Mouse (Mus musculus): ENCODE data around the gene Ccdc6. TPM values are rescaled to one million over a fixed set of nuclear protein-coding genes. Genes with fewer than 3 reads are reported as not detected.

Gene Ccdc6
- polyA plus RNA-seq, 1 experiment from 2014 or later, result 30.1 TPM

DNA sequence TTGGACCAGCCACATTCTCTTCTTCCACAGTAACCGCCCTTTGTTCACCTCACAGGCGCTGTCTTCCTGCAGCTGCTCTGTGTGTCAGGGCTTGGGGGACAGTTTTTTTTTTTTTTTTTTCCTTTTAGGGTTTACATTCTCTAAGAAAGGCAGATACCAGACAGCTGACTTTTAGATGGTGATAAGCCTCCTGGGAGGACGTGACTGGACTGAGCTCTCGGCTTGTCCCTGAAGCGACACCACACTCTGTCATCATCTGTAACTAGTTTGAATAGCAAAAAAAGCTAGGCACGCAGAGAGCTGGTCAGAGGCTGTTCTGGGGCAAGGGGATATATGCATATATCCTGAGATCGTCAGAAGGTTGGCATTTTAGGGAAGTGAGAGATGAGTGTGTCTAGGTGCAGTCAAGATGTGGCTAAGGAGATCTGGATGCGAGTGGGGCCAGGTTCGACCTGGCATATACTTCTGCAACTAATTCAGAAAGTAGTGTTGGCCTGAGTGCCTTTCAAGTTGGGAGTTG lies 23.0 kb downstream of the Ccdc6 start:
- Histone ChIP-seq H3K27ac (peak overlapping the region; percentile 11), H3K4me2 (replicated peaks) (0 out of 2 replicates have a peak overlapping the region, but pooled peaks have one; percentile 4), H3K9ac (peak overlapping the region; percentile 37; the same call in 1 of the 2 replicates), H3K4me3 (replicated peaks; ENCODE audit: low read length) (no peak overlapping the region), H3K36me3 (replicated peaks; ENCODE audit: control insufficient read depth, insufficient read depth) (no peaks in the 10 kb centered on the region), H3K27me3 (ENCODE audit: control insufficient read depth, insufficient read depth, low read length) (no peaks in the 10 kb centered on the region), H3K9me3 (ENCODE audit: control insufficient read depth, low read length) (no peaks in the 10 kb centered on the region), H3K4me1 (replicated peaks; ENCODE audit: control insufficient read depth, insufficient read depth, low read length) (peaks cover 39% of the 10 kb centered on the region)
- DNase-seq (ENCODE audit: low spot score) (no peak), ATAC-seq (ENCODE audit: low FRiP score) (no peak)
- 29% methylated on average over 9 of the region's 9 CpGs for WGBS

DNA sequence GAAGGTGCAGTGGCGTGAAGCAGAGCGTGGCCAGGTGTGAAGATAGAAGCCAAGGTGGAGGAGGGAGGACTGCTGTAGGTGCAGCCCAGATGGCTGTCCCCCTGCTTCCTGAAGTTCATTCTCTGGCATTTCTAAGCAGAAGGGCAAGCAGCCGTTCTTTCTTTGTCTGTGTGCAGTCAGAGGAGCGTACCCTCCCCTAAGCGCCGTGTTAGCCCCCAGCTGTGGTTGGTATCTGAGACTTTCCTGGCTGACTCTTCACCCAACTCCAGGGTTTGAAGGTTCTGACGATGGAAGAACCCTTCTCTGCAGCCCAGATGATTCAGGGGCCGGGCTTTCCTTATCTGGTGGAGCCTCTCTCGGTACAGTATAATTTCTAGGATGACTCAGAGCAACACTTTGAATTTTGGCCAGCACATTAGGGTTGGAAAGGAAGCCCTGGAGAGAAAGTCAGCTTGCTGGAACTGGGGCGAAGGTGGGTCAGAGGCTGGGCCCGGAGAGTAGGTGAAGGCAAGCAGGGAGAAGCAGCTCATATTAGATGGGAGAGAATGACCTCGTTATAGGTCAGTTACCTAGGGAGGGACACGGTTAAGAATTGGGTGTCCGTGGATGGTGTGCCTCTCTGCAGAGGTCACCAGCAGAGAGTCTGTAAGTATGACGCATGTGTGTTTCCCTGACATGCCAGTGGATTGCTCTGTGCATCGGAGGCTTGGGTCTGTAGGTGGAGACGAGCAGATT lies 23.9 kb downstream of the Ccdc6 start:
- Histone ChIP-seq H3K4me1 (replicated peaks; ENCODE audit: control insufficient read depth, insufficient read depth, low read length) (peaks cover 39% of the 10 kb centered on the region), H3K9ac (peak overlapping the region; percentile 18; the same call in 1 of the 2 replicates), H3K36me3 (replicated peaks; ENCODE audit: control insufficient read depth, insufficient read depth) (no peaks in the 10 kb centered on the region), H3K27me3 (ENCODE audit: control insufficient read depth, insufficient read depth, low read length) (no peaks in the 10 kb centered on the region), H3K9me3 (ENCODE audit: control insufficient read depth, low read length) (no peaks in the 10 kb centered on the region), H3K4me2 (replicated peaks) (no peak overlapping the region), H3K4me3 (replicated peaks; ENCODE audit: low read length) (no peak overlapping the region), H3K27ac (peak overlapping the region; percentile 11)
- DNase-seq (ENCODE audit: low spot score) (no peak), ATAC-seq (ENCODE audit: low FRiP score) (peak; percentile 41)
- 50% methylated on average over 17 of the region's 17 CpGs for WGBS

DNA sequence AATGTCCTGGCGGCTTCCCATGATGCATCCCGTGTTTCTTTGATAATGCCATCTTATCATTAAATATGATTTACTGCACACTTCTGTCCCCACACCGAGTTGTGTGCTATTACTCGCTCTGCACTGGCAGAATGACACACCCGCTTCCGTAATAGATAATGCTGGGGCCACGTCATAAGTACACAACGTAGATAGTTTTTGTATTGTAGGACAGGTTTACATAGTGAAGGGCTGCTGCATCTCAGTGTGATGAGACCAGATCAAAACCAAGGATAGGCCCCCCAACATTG lies 24.4 kb downstream of the Ccdc6 start:
- peaks cover 39% of the 10 kb centered on the region for H3K4me1 ChIP-seq (replicated peaks; ENCODE audit: control insufficient read depth, insufficient read depth, low read length)
- ATAC-seq (ENCODE audit: low FRiP score), result no peak
- WGBS, result 75% methylated on average over 8 of the region's 8 CpGs
- H3K9me3 ChIP-seq (ENCODE audit: control insufficient read depth, low read length), result no peaks in the 10 kb centered on the region
- H3K4me3 ChIP-seq (replicated peaks; ENCODE audit: low read length), result no peak overlapping the region
- no peaks in the 10 kb centered on the region for H3K36me3 ChIP-seq (replicated peaks; ENCODE audit: control insufficient read depth, insufficient read depth)
- no peak for DNase-seq (ENCODE audit: low spot score)
- H3K4me2 ChIP-seq (replicated peaks), result no peak overlapping the region
- peak overlapping the region; percentile 3 for H3K27ac ChIP-seq
- no peaks in the 10 kb centered on the region for H3K27me3 ChIP-seq (ENCODE audit: control insufficient read depth, insufficient read depth, low read length)
- H3K9ac ChIP-seq, result no peak overlapping the region

DNA sequence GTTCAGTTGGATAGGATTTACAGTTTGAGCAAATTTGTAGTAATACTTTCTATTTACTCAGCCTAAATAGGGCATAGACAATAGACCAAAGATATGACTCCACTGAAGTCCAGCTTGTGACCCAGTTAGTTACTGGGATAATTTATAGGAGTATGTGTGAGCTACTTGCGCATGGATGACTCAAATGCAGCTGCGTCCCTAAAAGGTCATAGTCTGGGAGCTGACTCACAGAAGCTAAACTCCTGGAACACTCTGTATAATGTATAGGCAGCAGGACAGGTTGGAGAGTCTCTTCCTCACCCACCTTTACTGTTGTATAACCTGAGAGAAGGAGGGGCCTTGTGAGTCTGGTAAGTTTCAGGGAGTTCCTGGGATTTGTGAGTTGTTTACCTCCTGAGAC lies 26.5 kb downstream of the Ccdc6 start:
- no peak for ATAC-seq (ENCODE audit: low FRiP score)
- H3K36me3 ChIP-seq (replicated peaks; ENCODE audit: control insufficient read depth, insufficient read depth), result no peaks in the 10 kb centered on the region
- peaks cover 35% of the 10 kb centered on the region for H3K4me1 ChIP-seq (replicated peaks; ENCODE audit: control insufficient read depth, insufficient read depth, low read length)
- H3K9me3 ChIP-seq (ENCODE audit: control insufficient read depth, low read length), result no peaks in the 10 kb centered on the region
- no peak overlapping the region for H3K4me3 ChIP-seq (replicated peaks; ENCODE audit: low read length)
- no peak for DNase-seq (ENCODE audit: low spot score)
- no peaks in the 10 kb centered on the region for H3K27me3 ChIP-seq (ENCODE audit: control insufficient read depth, insufficient read depth, low read length)
- H3K27ac ChIP-seq, result no peak overlapping the region
- no peak overlapping the region for H3K4me2 ChIP-seq (replicated peaks)
- H3K9ac ChIP-seq, result no peak overlapping the region
- 96% methylated on average over 2 of the region's 2 CpGs for WGBS

DNA sequence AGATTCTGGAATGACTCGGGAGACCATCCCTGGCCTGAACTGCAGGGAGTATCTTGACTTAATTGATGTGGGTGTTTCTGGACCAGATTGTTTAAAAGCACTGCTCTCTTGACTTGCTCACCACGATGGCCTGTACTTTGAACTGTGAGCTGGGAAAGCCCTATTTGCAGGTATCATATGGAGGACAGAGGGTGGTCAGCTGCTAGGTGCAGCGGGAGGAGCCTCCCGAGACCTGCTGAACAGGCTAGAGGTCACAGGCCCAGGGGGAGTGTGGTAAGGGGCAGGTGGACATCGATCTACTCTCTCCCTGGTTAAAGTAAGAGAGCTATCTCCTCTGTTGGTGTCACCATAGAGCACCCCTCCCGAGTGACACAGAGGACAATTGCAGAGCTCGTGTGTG lies 28.6 kb downstream of the Ccdc6 start:
- H3K36me3 ChIP-seq (replicated peaks; ENCODE audit: control insufficient read depth, insufficient read depth), result no peaks in the 10 kb centered on the region
- WGBS, result 83% methylated on average over 7 of the region's 7 CpGs
- no peak overlapping the region for H3K4me2 ChIP-seq (replicated peaks)
- DNase-seq (ENCODE audit: low spot score) (no peak), ATAC-seq (ENCODE audit: low FRiP score) (no peak)
- no peak overlapping the region for H3K4me3 ChIP-seq (replicated peaks; ENCODE audit: low read length)
- H3K9me3 ChIP-seq (ENCODE audit: control insufficient read depth, low read length), result no peaks in the 10 kb centered on the region
- H3K4me1 ChIP-seq (replicated peaks; ENCODE audit: control insufficient read depth, insufficient read depth, low read length), result peaks cover 15% of the 10 kb centered on the region
- no peak overlapping the region for H3K9ac ChIP-seq
- no peaks in the 10 kb centered on the region for H3K27me3 ChIP-seq (ENCODE audit: control insufficient read depth, insufficient read depth, low read length)
- H3K27ac ChIP-seq, result no peak overlapping the region

DNA sequence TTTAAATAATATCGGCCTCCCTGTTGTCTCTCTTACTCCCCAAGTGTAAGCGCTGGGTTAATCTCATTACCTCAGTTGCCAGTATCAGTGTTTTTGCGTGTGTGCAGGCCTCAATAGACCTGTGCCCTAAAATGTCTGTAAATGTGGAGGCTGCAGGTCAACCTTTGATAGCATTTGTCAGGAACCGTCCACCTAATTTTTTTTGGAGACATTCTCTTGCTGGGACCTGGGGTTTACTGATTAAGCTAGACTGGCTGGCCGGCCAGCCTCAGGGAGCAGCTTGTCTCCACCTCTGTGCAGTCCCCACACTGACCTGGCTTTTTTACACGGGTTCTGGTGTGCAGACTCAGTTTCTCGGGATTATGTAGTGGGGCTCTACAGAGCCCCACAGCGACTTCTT lies 30.4 kb downstream of the Ccdc6 start:
- no peak overlapping the region for H3K4me2 ChIP-seq (replicated peaks)
- 75% methylated on average over 8 of the region's 8 CpGs for WGBS
- H3K4me3 ChIP-seq (replicated peaks; ENCODE audit: low read length), result no peak overlapping the region
- H3K27me3 ChIP-seq (ENCODE audit: control insufficient read depth, insufficient read depth, low read length), result no peaks in the 10 kb centered on the region
- H3K4me1 ChIP-seq (replicated peaks; ENCODE audit: control insufficient read depth, insufficient read depth, low read length), result no peaks in the 10 kb centered on the region; the same call in 1 of the 2 replicates
- H3K9me3 ChIP-seq (ENCODE audit: control insufficient read depth, low read length), result no peaks in the 10 kb centered on the region
- H3K36me3 ChIP-seq (replicated peaks; ENCODE audit: control insufficient read depth, insufficient read depth), result no peaks in the 10 kb centered on the region
- DNase-seq (ENCODE audit: low spot score), result no peak
- no peak for ATAC-seq (ENCODE audit: low FRiP score)
- H3K9ac ChIP-seq, result no peak overlapping the region
- H3K27ac ChIP-seq, result no peak overlapping the region

DNA sequence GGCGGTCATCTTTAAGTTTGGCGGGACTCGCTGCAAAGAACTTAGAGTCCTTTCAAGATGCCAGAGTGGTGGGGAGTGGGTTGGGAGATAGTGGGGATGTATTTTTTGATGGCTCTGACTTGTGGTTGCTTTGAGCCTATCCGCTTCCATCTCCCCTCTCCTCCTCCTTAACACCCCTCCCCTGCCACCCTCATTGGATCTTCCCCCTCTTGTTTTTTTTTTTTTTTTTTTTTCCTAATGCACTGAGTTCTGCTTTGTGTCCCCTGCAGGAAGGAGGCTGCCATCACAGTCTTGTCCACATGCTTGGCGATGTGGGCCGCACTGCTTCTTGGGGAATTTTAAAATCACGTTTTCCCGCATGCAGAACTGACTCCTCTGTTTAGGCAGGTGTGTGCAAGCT lies 31.5 kb downstream of the Ccdc6 start:
- H3K4me2 ChIP-seq (replicated peaks), result no peak overlapping the region
- H3K9me3 ChIP-seq (ENCODE audit: control insufficient read depth, low read length), result no peaks in the 10 kb centered on the region
- 92% methylated on average over 8 of the region's 8 CpGs for WGBS
- no peaks in the 10 kb centered on the region for H3K27me3 ChIP-seq (ENCODE audit: control insufficient read depth, insufficient read depth, low read length)
- H3K36me3 ChIP-seq (replicated peaks; ENCODE audit: control insufficient read depth, insufficient read depth), result no peaks in the 10 kb centered on the region
- no peak for DNase-seq (ENCODE audit: low spot score)
- no peak for ATAC-seq (ENCODE audit: low FRiP score)
- H3K4me1 ChIP-seq (replicated peaks; ENCODE audit: control insufficient read depth, insufficient read depth, low read length), result peaks cover 7% of the 10 kb centered on the region; the same call in 1 of the 2 replicates
- H3K4me3 ChIP-seq (replicated peaks; ENCODE audit: low read length), result no peak overlapping the region
- H3K9ac ChIP-seq, result no peak overlapping the region
- H3K27ac ChIP-seq, result no peak overlapping the region

DNA sequence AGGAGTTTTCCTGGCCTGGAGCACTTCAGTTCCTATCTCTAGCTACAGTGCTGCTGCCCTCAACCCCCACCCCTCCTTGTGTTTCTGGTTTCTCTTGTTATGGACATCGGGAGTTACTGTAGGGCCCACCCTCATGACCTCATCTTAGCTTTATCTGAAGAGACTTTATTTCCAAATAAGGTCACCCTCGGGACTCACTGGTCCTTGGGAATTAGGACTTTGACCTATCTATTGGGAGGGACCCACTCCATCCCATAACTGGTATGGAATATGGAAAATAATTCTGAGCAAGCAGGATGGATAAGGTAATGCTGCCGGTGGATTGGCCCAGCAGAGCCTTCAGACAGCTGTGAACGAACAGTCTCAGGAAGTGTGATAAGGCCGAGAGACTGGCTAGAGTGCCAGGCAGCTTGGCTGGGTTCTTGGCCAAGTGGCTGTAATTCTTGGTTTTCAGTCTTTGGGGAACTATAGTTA lies 35.2 kb downstream of the Ccdc6 start:
- Histone ChIP-seq H3K4me2 (replicated peaks) (no peak overlapping the region), H3K9ac (no peak overlapping the region), H3K27ac (no peak overlapping the region), H3K36me3 (replicated peaks; ENCODE audit: control insufficient read depth, insufficient read depth) (no peaks in the 10 kb centered on the region), H3K9me3 (ENCODE audit: control insufficient read depth, low read length) (no peaks in the 10 kb centered on the region), H3K27me3 (ENCODE audit: control insufficient read depth, insufficient read depth, low read length) (no peaks in the 10 kb centered on the region), H3K4me3 (replicated peaks; ENCODE audit: low read length) (no peak overlapping the region), H3K4me1 (replicated peaks; ENCODE audit: control insufficient read depth, insufficient read depth, low read length) (0 out of 2 replicates have a peak, but pooled peaks cover 7% of the 10 kb centered on the region)
- WGBS, result 83% methylated on average over 5 of the region's 5 CpGs
- DNase-seq (ENCODE audit: low spot score), result no peak
- no peak for ATAC-seq (ENCODE audit: low FRiP score)

DNA sequence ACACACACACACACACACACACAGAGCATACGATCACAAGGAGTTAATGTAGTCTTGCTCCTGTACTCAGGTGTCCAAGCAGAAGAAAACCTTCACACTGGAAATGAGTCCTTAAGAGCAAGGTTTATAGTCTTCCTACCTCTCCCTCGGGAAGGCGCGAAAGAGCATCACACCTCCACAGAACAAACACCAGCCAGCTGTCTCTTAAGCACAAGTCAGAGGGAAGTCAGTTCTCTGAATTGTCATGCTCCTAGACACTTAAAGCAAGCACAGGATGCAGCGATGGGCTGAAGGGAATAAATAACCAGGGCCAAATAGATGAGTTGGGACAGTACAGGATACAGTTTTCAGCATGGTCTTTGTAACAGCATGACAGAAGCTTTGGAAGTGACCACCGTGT lies 35.8 kb downstream of the Ccdc6 start:
- Histone ChIP-seq H3K27me3 (ENCODE audit: control insufficient read depth, insufficient read depth, low read length) (no peaks in the 10 kb centered on the region), H3K4me3 (replicated peaks; ENCODE audit: low read length) (no peak overlapping the region), H3K9me3 (ENCODE audit: control insufficient read depth, low read length) (no peaks in the 10 kb centered on the region), H3K27ac (no peak overlapping the region), H3K4me2 (replicated peaks) (no peak overlapping the region), H3K9ac (no peak overlapping the region), H3K36me3 (replicated peaks; ENCODE audit: control insufficient read depth, insufficient read depth) (no peaks in the 10 kb centered on the region), H3K4me1 (replicated peaks; ENCODE audit: control insufficient read depth, insufficient read depth, low read length) (0 out of 2 replicates have a peak, but pooled peaks cover 7% of the 10 kb centered on the region)
- ATAC-seq (ENCODE audit: low FRiP score) (no peak), DNase-seq (ENCODE audit: low spot score) (no peak)
- 85% methylated on average over 6 of the region's 6 CpGs for WGBS

All from hindbrain, embryonic 14.5 days (tissue).